Mouse (Mus musculus) small intestine, adult 2 months (tissue): ENCODE data around the gene Gsk3b. TPM values are rescaled to one million over a fixed set of nuclear protein-coding genes. Genes with fewer than 3 reads are reported as not detected.

Experiments
- H3K27ac ChIP-seq: fragments of 200-500 bp; 2 replicates; pipeline ENCODE4 v1.5.1; 2012; ENCODE audit warnings: low read depth, low read length, control low read depth, inconsistent platforms; ENCODE audit not compliant: insufficient read depth
- H3K27me3 ChIP-seq: fragments of 200-500 bp; 2 replicates; pipeline ENCODE4 v1.6.1; 2012; ENCODE audit warnings: mild to moderate bottlenecking, moderate library complexity, low read length, inconsistent platforms; ENCODE audit not compliant: control insufficient read depth, insufficient read depth
- H3K36me3 ChIP-seq: fragments of 200-500 bp; 2 replicates; pipeline ENCODE4 v1.6.1; 2012; ENCODE audit warnings: mild to moderate bottlenecking, low read length, control low read depth, inconsistent platforms; ENCODE audit not compliant: control insufficient read depth, insufficient read depth
- H3K4me1 ChIP-seq: fragments of 200-500 bp; 2 replicates; pipeline ENCODE4 v1.6.1; 2012; ENCODE audit warnings: low read length, inconsistent platforms, mixed read lengths; ENCODE audit not compliant: control insufficient read depth, insufficient read depth, insufficient read length
- H3K4me3 ChIP-seq: fragments of 200-500 bp; 2 replicates; pipeline ENCODE4 v1.5.1; 2012; ENCODE audit warnings: low read depth, mild to moderate bottlenecking, control low read depth, inconsistent platforms, low read length, moderate library complexity
- CTCF ChIP-seq: fragments of 200-500 bp; IDR thresholded peaks from 2 replicates; pipeline ENCODE4 v1.5.1; 2012; ENCODE audit warnings: low read depth, mild to moderate bottlenecking, control low read depth, inconsistent platforms, low read length, moderate library complexity, mixed read lengths; ENCODE audit not compliant: insufficient replicate concordance, insufficient read length; ENCODE audit errors: extremely low read depth
- POLR2A ChIP-seq: fragments of 200-500 bp; IDR thresholded peaks from 2 replicates; pipeline ENCODE4 v1.6.1; 2012; ENCODE audit warnings: low read depth, mild to moderate bottlenecking, control low read depth, inconsistent platforms, low read length, moderate library complexity
- WGBS: fragments of 180-500 bp; shearing (Covaris S2); methylation state at CpG from one replicate; pipeline ENCODE4 v1.1.7; 2018; 5-methylcytosine and 5-hydroxymethylcytosine counted together
- polyA plus RNA-seq: library from polyadenylated mRNA; depleted of rRNA; stranded (reverse); fragments of >200 nt; gene quantifications from 2 replicates; pipeline ENCODE4 v1.2.3, GENCODE M21; 2012

Gsk3b gene
- polyA plus RNA-seq, 1 experiment, result 18.7 TPM

DNA sequence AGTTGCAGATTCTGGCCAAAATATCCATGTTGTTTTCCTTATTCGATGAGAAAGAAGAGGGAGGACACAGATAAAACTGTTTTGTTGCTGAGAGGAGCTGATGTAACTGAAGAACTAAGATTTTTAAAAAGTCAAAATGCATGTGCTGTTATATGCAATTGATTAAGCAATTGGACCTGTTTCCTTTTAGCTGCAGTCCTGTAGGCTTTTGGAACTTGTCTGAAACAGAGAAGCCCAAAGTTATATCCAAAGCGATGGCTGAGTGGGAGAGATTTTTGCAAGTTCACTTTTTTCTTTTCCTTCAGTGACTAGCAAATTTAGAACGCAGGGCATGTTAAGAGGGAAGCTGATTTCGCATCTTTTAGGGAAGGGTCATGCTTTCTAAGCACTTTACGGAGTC lies 2.9 kb downstream of the Gsk3b start:
- TF ChIP-seq CTCF, result no peak
- no peak for TF ChIP-seq POLR2A
- H3K36me3 ChIP-seq, result no peaks in the 10 kb centered on the region
- H3K4me3 ChIP-seq, result no peak overlapping the region
- no peak overlapping the region for H3K27ac ChIP-seq
- no peaks in the 10 kb centered on the region for H3K27me3 ChIP-seq
- 2% methylated on average over 5 of the region's 5 CpGs for WGBS
- peaks cover 12% of the 10 kb centered on the region for H3K4me1 ChIP-seq

DNA sequence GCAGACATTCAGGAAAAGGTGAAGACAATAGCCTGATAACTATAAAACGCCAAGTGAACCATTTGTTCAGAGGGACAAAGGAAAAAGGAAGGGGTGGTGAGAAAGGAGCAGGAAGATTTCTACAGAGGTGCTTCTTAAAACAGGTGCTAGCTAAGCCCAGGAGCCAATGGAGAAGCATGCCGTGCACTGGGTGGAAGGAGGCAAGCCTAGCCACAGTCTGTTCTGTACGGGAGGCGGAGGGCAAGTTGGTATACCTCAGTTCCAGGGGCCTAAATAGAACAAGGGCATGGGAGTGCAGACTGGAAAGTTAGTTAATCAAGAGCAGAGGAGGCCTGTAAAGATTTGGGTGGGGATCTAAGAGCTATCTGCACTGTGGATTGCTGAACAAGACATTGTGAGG lies 3.8 kb downstream of the Gsk3b start:
- peaks cover 12% of the 10 kb centered on the region for H3K4me1 ChIP-seq
- H3K36me3 ChIP-seq, result peaks cover 2% of the 10 kb centered on the region
- no peaks in the 10 kb centered on the region for H3K27me3 ChIP-seq
- no peak for TF ChIP-seq POLR2A
- TF ChIP-seq CTCF, result no peak
- peak overlapping the region; percentile 54 for H3K4me3 ChIP-seq
- no peak overlapping the region for H3K27ac ChIP-seq
- WGBS, result 2% methylated on average over 4 of the region's 4 CpGs

DNA sequence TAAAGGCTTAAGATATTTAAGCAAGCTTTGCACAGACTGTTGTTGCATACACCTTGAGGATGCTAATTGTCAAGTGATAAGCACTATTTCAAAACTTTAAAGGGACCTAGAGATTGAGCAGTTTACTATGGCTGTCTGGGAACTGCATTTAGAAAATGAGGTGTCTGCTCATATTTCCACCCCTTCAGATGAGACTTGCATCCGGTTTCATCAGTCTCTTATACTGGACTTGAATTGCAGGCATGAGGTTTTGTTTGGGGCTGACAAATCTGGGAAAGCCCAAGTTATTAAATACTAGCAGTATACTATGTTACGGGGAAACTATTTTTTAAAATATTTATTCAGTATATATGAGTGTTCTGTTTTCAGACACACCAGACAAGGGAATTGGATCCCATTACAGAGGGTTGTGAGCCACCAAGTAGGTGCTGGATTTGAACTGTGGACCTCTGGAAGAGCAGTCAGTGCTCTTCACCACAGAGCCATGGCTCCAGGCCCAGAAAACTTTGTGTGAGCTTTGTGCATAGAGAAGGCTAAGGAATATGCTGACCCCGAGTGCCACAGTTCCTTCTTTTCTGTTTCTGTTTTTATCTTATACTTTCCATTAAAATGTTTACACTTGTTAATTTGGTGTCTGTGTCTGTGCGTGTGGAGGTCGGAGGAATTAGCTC lies 6.5 kb downstream of the Gsk3b start:
- WGBS, result 45% methylated on average over 5 of the region's 5 CpGs

DNA sequence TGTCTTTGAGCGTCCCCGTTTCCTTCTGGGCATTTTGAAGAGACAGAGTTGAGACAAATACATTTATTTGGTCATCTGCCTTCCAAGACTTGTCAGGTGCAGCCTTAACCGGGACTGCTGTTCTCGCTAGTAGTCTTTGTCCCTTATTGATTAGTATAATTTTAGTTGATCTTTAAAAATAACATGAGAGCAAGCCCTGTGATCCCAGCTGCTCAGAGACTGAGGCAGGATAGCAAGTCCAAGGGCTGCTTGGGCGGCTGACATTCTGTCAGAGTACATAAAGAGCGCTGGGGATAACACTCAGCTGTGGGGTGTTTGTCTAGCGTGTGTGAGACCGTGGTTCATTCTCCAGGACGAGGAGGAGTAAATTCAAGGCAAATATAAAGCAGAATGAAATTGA lies 8.7 kb downstream of the Gsk3b start:
- H3K27ac ChIP-seq, result no peak overlapping the region
- 61% methylated on average over 9 of the region's 9 CpGs for WGBS
- H3K4me1 ChIP-seq, result peaks cover 16% of the 10 kb centered on the region
- H3K4me3 ChIP-seq, result no peak overlapping the region
- TF ChIP-seq POLR2A, result no peak
- no peak for TF ChIP-seq CTCF
- no peaks in the 10 kb centered on the region for H3K27me3 ChIP-seq
- H3K36me3 ChIP-seq, result peaks cover 3% of the 10 kb centered on the region

More for the DNA sequence above, 6.5 kb downstream of the Gsk3b start:
- no peak for TF ChIP-seq POLR2A
- no peak for TF ChIP-seq CTCF
- Histone ChIP-seq H3K36me3 (peaks cover 3% of the 10 kb centered on the region), H3K27me3 (no peaks in the 10 kb centered on the region), H3K27ac (no peak overlapping the region), H3K4me1 (peaks cover 14% of the 10 kb centered on the region), H3K4me3 (no peak overlapping the region)

DNA sequence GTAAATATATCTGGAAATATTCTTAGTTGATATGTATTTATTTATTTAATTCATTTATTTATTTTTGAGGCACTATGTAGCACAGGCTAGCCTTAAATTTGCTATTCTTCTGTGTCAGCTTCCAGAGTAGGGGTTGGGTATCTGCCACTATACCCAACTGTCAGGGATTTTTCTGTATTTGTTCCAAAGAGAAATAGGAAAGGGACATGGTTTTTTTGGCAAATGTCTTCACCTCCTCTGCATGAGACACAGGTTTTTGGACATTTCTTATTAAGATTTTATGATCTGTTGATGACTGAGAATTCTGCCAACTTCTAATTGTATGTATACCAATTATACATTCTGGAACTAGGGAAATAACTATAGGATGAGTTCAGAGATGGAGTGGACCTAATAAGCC lies 10.5 kb downstream of the Gsk3b start:
- no peak overlapping the region for H3K27ac ChIP-seq
- peaks cover 3% of the 10 kb centered on the region for H3K36me3 ChIP-seq
- no peaks in the 10 kb centered on the region for H3K27me3 ChIP-seq
- H3K4me1 ChIP-seq, result peaks cover 11% of the 10 kb centered on the region
- no peak overlapping the region for H3K4me3 ChIP-seq
- no peak for TF ChIP-seq CTCF
- TF ChIP-seq POLR2A, result no peak

DNA sequence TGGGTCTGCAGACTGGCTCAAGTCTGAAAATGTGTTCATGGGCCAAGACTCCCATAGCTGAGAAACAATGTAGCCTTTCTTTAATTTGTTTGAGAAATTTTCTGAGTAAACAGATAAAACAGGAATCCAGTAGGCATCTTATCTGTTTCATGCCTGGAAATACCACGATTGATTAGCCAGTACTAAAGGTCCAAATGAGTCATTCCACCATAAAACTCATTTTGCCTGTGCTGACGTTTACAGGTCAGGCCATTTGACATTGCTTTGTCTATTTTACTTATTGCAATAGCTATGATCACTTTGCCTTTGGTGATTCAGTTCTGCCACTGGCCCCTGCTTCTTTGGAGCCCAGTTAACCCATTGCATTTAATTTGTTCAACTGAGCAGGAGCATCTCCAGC lies 11.8 kb downstream of the Gsk3b start:
- TF ChIP-seq CTCF (no peak), POLR2A (no peak)
- peaks cover 11% of the 10 kb centered on the region for H3K4me1 ChIP-seq
- H3K4me3 ChIP-seq, result no peak overlapping the region
- H3K27me3 ChIP-seq, result no peaks in the 10 kb centered on the region
- peaks cover 3% of the 10 kb centered on the region for H3K36me3 ChIP-seq
- 22% methylated on average over 2 of the region's 2 CpGs for WGBS
- peak overlapping the region; percentile 76 for H3K27ac ChIP-seq

DNA sequence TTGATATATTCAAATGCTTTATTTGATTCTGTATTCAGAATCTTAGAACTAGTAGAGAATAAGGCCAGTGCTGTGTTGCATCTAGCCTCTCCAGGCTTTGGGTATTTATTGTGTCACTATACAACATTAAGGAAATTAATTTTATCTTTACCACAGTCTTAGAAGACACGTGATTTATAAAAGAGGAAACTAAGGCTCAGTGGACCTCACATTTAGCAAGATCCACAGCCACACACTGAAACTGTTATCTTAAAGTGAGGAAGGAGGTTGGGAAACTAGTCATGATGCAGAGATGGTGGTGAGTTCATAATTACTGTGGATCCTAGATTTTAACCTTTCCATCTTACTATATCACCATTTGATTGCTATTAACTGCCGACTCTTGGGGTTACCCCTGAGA lies 16.7 kb downstream of the Gsk3b start:
- no peak overlapping the region for H3K4me3 ChIP-seq
- H3K4me1 ChIP-seq, result peaks cover 9% of the 10 kb centered on the region
- no peaks in the 10 kb centered on the region for H3K27me3 ChIP-seq
- 53% methylated on average over 2 of the region's 2 CpGs for WGBS
- no peak overlapping the region for H3K27ac ChIP-seq
- TF ChIP-seq POLR2A, result no peak
- TF ChIP-seq CTCF, result no peak
- no peaks in the 10 kb centered on the region for H3K36me3 ChIP-seq
